Mouse (Mus musculus): ENCODE data around the gene Sp1. TPM values are rescaled to one million over a fixed set of nuclear protein-coding genes. Genes with fewer than 3 reads are reported as not detected.

The Sp1 gene
- polyA plus RNA-seq, 3 experiments from 2014 or later: 19.1 to 23.3 (median 22.6) TPM

DNA sequence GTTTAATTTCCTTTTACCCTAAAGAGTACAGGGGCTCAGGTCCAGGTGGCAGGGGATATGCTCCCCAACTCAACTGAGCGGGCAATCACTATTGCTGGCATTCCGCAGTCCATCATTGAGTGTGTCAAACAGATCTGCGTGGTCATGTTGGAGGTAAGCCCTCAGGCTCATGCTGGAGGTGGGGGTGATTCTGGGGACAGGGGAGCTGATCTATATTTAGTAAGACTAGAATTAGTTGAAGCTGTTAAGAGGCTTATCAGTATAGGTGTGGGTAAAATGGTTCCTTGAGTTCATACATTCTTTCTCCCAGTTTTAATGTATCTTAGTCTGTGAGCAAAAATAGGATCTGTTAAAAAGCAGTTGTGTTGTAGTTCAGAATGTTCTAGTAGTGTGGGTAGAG lies 77.2 kb downstream of the Sp1 start:
- ATAC-seq: no peak

DNA sequence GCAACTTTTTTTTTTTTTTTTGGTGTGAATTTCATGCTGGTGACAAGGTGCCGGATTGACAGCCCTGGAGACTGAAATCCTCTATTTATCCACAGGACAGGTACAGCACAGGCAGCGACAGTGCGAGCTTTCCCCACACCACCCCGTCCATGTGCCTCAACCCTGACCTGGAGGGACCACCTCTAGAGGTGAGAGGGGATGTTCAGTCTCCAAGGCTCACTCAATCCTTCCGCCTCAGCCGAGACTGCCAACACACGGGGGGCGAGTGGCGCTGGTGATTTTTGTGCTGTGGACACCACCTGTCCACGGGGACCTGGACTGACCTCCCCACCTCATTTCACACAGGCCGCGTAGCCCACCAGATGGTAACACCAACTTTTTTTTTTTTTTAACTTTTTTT lies 79.9 kb downstream of the Sp1 start:
- no peak for ATAC-seq

Other genes starting within 250 kb of the Sp1 start
- gene Zfp740, start 202.9 kb upstream of the Sp1 start, polyA plus RNA-seq (2017; shearing (Covaris generic)): 10 to 100 TPM; 20.3 to 33.3 (median 25.5) TPM
- gene Csad, start 201.4 kb upstream of the Sp1 start, polyA plus RNA-seq (2017; shearing (Covaris generic)): 10 to 100 TPM in 2 of 3 experiments, 1 to 10 TPM in 1; 5.0 to 14.6 (median 14.0) TPM
- 100 to 1,000 TPM; 364 to 513 (median 397) TPM for gene Itgb7, start 174.2 kb upstream of the Sp1 start, polyA plus RNA-seq (2017; shearing (Covaris generic))
- gene Rarg, start 148.6 kb upstream of the Sp1 start, polyA plus RNA-seq (2017; shearing (Covaris generic)): 10 to 100 TPM; 15.5 to 18.4 (median 18.3) TPM
- not detected for gene Gm9918, start 135.6 kb upstream of the Sp1 start, polyA plus RNA-seq (2017; shearing (Covaris generic))
- gene Mfsd5, start 126.7 kb upstream of the Sp1 start, polyA plus RNA-seq (2017; shearing (Covaris generic)): 10 to 100 TPM; 30.8 to 33.1 (median 31.8) TPM
- 10 to 100 TPM in 1 of 3 experiments, 1 to 10 TPM in 2; 1.9 to 17.9 (median 3.2) TPM for gene Espl1, start 109.9 kb upstream of the Sp1 start, polyA plus RNA-seq (2017; shearing (Covaris generic))
- gene Pfdn5, start 80.0 kb upstream of the Sp1 start, polyA plus RNA-seq (2017; shearing (Covaris generic)): 1,000 to 10,000 TPM in 2 of 3 experiments, 100 to 1,000 TPM in 1; 936 to 1,841 (median 1,443) TPM
- 100 to 1,000 TPM; 102 to 153 (median 123) TPM for gene Myg1, start 74.4 kb upstream of the Sp1 start, polyA plus RNA-seq (2017; shearing (Covaris generic))
- gene Aaas, start 55.4 kb upstream of the Sp1 start, polyA plus RNA-seq (2017; shearing (Covaris generic)): 10 to 100 TPM; 39.8 to 53.2 (median 43.1) TPM
- gene Sp7, start 39.0 kb upstream of the Sp1 start, polyA plus RNA-seq (2017; shearing (Covaris generic)): not detected
- not detected for gene Amhr2, start 39.2 kb downstream of the Sp1 start, polyA plus RNA-seq (2017; shearing (Covaris generic))
- 1,000 to 10,000 TPM; 1,063 to 1,565 (median 1,138) TPM for gene Prr13, start 52.9 kb downstream of the Sp1 start, polyA plus RNA-seq (2017; shearing (Covaris generic))
- 100 to 1,000 TPM; 156 to 225 (median 201) TPM for gene Pcbp2, start 64.4 kb downstream of the Sp1 start, polyA plus RNA-seq (2017; shearing (Covaris generic))
- not detected for gene Gm10337, start 97.6 kb downstream of the Sp1 start, polyA plus RNA-seq (2017; shearing (Covaris generic))
- 1 to 10 TPM; 6.6 to 10.0 (median 7.5) TPM for gene Map3k12, start 110.9 kb downstream of the Sp1 start, polyA plus RNA-seq (2017; shearing (Covaris generic))
- 10 to 100 TPM; 22.8 to 34.5 (median 27.5) TPM for gene Tarbp2, start 112.0 kb downstream of the Sp1 start, polyA plus RNA-seq (2017; shearing (Covaris generic))
- 1 to 10 TPM; 1.1 to 6.1 (median 3.2) TPM for gene Npff, start 118.8 kb downstream of the Sp1 start, polyA plus RNA-seq (2017; shearing (Covaris generic))
- gene Gm28047, start 218.9 kb downstream of the Sp1 start, polyA plus RNA-seq (2017; shearing (Covaris generic)): under 1 TPM in 1 of 3 experiments, not detected in 2; 0.85 TPM
- 10 to 100 TPM; 20.8 to 59.2 (median 45.1) TPM for gene Atf7, start 219.3 kb downstream of the Sp1 start, polyA plus RNA-seq (2017; shearing (Covaris generic))

Measured in inflammation-experienced regulatory T-cells, adult 6 months (primary cell).